Mouse (Mus musculus): ENCODE measurements around the gene D930048N14Rik. TPM values are rescaled to one million over a fixed set of nuclear protein-coding genes. Genes with fewer than 3 reads are reported as not detected.
A peak's percentile ranks its signal among the peaks of the same experiment; 100 is the strongest.
"Not testable (repeated sequence)": the region's sequence is repeated elsewhere in the genome, so short reads cannot be mapped to it uniquely, and the experiment has no call there.

Gene D930048N14Rik
- polyA plus RNA-seq, 1 experiment from 2014 or later, result 4.2 TPM

GRCm38 (mm10) chr11:51616113-51616512 is 34.6 kb upstream of the D930048N14Rik start:
- not testable (repeated sequence) for ATAC-seq (ENCODE audit: insufficient number of reproducible peaks, low FRiP score, low TSS enrichment, low read depth); H3K36me3 ChIP-seq; H3K27me3 ChIP-seq; H3K9me3 ChIP-seq
- peak overlapping the region; percentile 42 for H3K4me3 ChIP-seq
- WGBS, result 90% methylated on average over 7 of the region's 7 CpGs
- H3K4me1 ChIP-seq, result peaks cover 32% of the 10 kb centered on the region
- peak overlapping the region; percentile 92 for H3K27ac ChIP-seq
- H3K4me2 ChIP-seq, result peak overlapping the region; percentile 74
- peak overlapping the region; percentile 55; the same call in 1 of the 2 replicates for H3K9ac ChIP-seq

GRCm38 (mm10) chr11:51617693-51618092 is 33.1 kb upstream of the D930048N14Rik start:
- Histone ChIP-seq H3K4me2 (no peak overlapping the region), H3K27ac (no peak overlapping the region), H3K4me3 (no peak overlapping the region), H3K4me1 (peaks cover 36% of the 10 kb centered on the region), H3K36me3 (peaks cover 8% of the 10 kb centered on the region), H3K9ac (no peak overlapping the region), H3K9me3 (no peaks in the 10 kb centered on the region), H3K27me3 (no peaks in the 10 kb centered on the region)
- 2% methylated on average over 4 of the region's 4 CpGs for WGBS
- no peak for ATAC-seq (ENCODE audit: insufficient number of reproducible peaks, low FRiP score, low TSS enrichment, low read depth)

- Histone ChIP-seq H3K27me3 (no peaks in the 10 kb centered on the region), H3K4me2 (peak overlapping the region; percentile 81), H3K36me3 (peaks cover 21% of the 10 kb centered on the region), H3K4me1 (peaks cover 36% of the 10 kb centered on the region), H3K9me3 (no peaks in the 10 kb centered on the region), H3K27ac (no peak overlapping the region), H3K4me3 (peak overlapping the region; percentile 82), H3K9ac (no peak overlapping the region)
- 0 out of 2 replicates have a peak, but pooled peaks have one; percentile 4 for ATAC-seq (ENCODE audit: insufficient number of reproducible peaks, low FRiP score, low TSS enrichment, low read depth)
- 48% methylated on average over 8 of the region's 8 CpGs for WGBS
These were observed 31.8 kb upstream of the D930048N14Rik start for GRCm38 (mm10) chr11:51618894-51619408.

GRCm38 (mm10) chr11:51619409-51620060 is 31.2 kb upstream of the D930048N14Rik start, which contains the start of gene Nhp2:
Gene Nhp2 (plus strand): TSS chr11:51619735.
- WGBS, result under 1% methylated on average over 51 of the region's 51 CpGs
- peaks cover 26% of the 10 kb centered on the region for H3K36me3 ChIP-seq
- no peaks in the 10 kb centered on the region for H3K27me3 ChIP-seq
- no peaks in the 10 kb centered on the region for H3K9me3 ChIP-seq
- H3K4me1 ChIP-seq, result peaks cover 36% of the 10 kb centered on the region
- peak within 1 kb of the TSS; percentile 61 for H3K9ac ChIP-seq
- peak within 1 kb of the TSS; percentile 82 for H3K4me3 ChIP-seq
- peak; percentile 88 for ATAC-seq (ENCODE audit: insufficient number of reproducible peaks, low FRiP score, low TSS enrichment, low read depth)
- peak within 1 kb of the TSS; percentile 81 for H3K4me2 ChIP-seq
- H3K27ac ChIP-seq, result peak within 1 kb of the TSS; percentile 33; the same call in 1 of the 2 replicates

- Histone ChIP-seq H3K9me3 (no peaks in the 10 kb centered on the region), H3K9ac (peak overlapping the region; percentile 61), H3K36me3 (peaks cover 32% of the 10 kb centered on the region), H3K4me2 (peak overlapping the region; percentile 81), H3K27ac (peak overlapping the region; percentile 33; the same call in 1 of the 2 replicates), H3K4me3 (peak overlapping the region; percentile 82), H3K27me3 (no peaks in the 10 kb centered on the region), H3K4me1 (peaks cover 30% of the 10 kb centered on the region)
- WGBS, result 1% methylated on average over 11 of the region's 11 CpGs
- ATAC-seq (ENCODE audit: insufficient number of reproducible peaks, low FRiP score, low TSS enrichment, low read depth), result no peak
These were observed 30.7 kb upstream of the D930048N14Rik start for GRCm38 (mm10) chr11:51620084-51620483.

GRCm38 (mm10) chr11:51621776-51622175 is 29.0 kb upstream of the D930048N14Rik start:
- Histone ChIP-seq H3K4me2 (no peak overlapping the region), H3K9me3 (no peaks in the 10 kb centered on the region), H3K4me3 (no peak overlapping the region), H3K9ac (no peak overlapping the region), H3K27ac (no peak overlapping the region), H3K4me1 (peaks cover 23% of the 10 kb centered on the region), H3K27me3 (no peaks in the 10 kb centered on the region), H3K36me3 (peaks cover 47% of the 10 kb centered on the region)
- 92% methylated on average over 2 of the region's 2 CpGs for WGBS
- no peak for ATAC-seq (ENCODE audit: insufficient number of reproducible peaks, low FRiP score, low TSS enrichment, low read depth)

GRCm38 (mm10) chr11:51622971-51623491 is 27.7 kb upstream of the D930048N14Rik start:
- H3K4me3 ChIP-seq, result no peak overlapping the region
- no peaks in the 10 kb centered on the region for H3K27me3 ChIP-seq
- H3K27ac ChIP-seq, result no peak overlapping the region
- no peaks in the 10 kb centered on the region for H3K9me3 ChIP-seq
- peaks cover 59% of the 10 kb centered on the region for H3K36me3 ChIP-seq
- no peak overlapping the region for H3K9ac ChIP-seq
- no peak for ATAC-seq (ENCODE audit: insufficient number of reproducible peaks, low FRiP score, low TSS enrichment, low read depth)
- 86% methylated on average over 7 of the region's 7 CpGs for WGBS
- H3K4me1 ChIP-seq, result peaks cover 23% of the 10 kb centered on the region
- no peak overlapping the region for H3K4me2 ChIP-seq

- H3K4me3 ChIP-seq, result no peak overlapping the region
- H3K9ac ChIP-seq, result no peak overlapping the region
- no peaks in the 10 kb centered on the region for H3K9me3 ChIP-seq
- 83% methylated on average over 5 of the region's 5 CpGs for WGBS
- peaks cover 73% of the 10 kb centered on the region for H3K36me3 ChIP-seq
- H3K4me1 ChIP-seq, result peaks cover 12% of the 10 kb centered on the region
- no peak overlapping the region for H3K27ac ChIP-seq
- H3K4me2 ChIP-seq, result no peak overlapping the region
- H3K27me3 ChIP-seq, result no peaks in the 10 kb centered on the region
- no peak for ATAC-seq (ENCODE audit: insufficient number of reproducible peaks, low FRiP score, low TSS enrichment, low read depth)
These were observed 25.4 kb upstream of the D930048N14Rik start for GRCm38 (mm10) chr11:51625187-51625820.

- Histone ChIP-seq H3K4me1 (peaks cover 8% of the 10 kb centered on the region), H3K9ac (no peak overlapping the region), H3K27me3 (no peaks in the 10 kb centered on the region), H3K9me3 (no peaks in the 10 kb centered on the region), H3K36me3 (peaks cover 68% of the 10 kb centered on the region), H3K27ac (no peak overlapping the region), H3K4me2 (no peak overlapping the region), H3K4me3 (no peak overlapping the region)
- 94% methylated on average over 9 of the region's 9 CpGs for WGBS
- no peak for ATAC-seq (ENCODE audit: insufficient number of reproducible peaks, low FRiP score, low TSS enrichment, low read depth)
These were observed 23.3 kb upstream of the D930048N14Rik start for GRCm38 (mm10) chr11:51627425-51627824.

- H3K27ac ChIP-seq, result no peak overlapping the region
- no peak overlapping the region for H3K4me3 ChIP-seq
- H3K27me3 ChIP-seq, result no peaks in the 10 kb centered on the region
- H3K4me2 ChIP-seq, result no peak overlapping the region
- WGBS, result 77% methylated on average over 8 of the region's 8 CpGs
- H3K36me3 ChIP-seq, result peaks cover 63% of the 10 kb centered on the region
- no peaks in the 10 kb centered on the region for H3K9me3 ChIP-seq
- no peak for ATAC-seq (ENCODE audit: insufficient number of reproducible peaks, low FRiP score, low TSS enrichment, low read depth)
- no peak overlapping the region for H3K9ac ChIP-seq
- peaks cover 10% of the 10 kb centered on the region for H3K4me1 ChIP-seq
These were observed 22.8 kb upstream of the D930048N14Rik start for GRCm38 (mm10) chr11:51627907-51628306.

GRCm38 (mm10) chr11:51629651-51630314 is 21.0 kb upstream of the D930048N14Rik start:
- Histone ChIP-seq H3K4me2 (no peak overlapping the region), H3K27ac (no peak overlapping the region), H3K4me1 (peaks cover 14% of the 10 kb centered on the region), H3K36me3 (peaks cover 44% of the 10 kb centered on the region), H3K4me3 (no peak overlapping the region), H3K27me3 (no peaks in the 10 kb centered on the region), H3K9me3 (no peaks in the 10 kb centered on the region), H3K9ac (no peak overlapping the region)
- no peak for ATAC-seq (ENCODE audit: insufficient number of reproducible peaks, low FRiP score, low TSS enrichment, low read depth)
- WGBS, result 81% methylated on average over 15 of the region's 15 CpGs
